Mouse (Mus musculus) cortical plate, adult 2 months (tissue): ENCODE data around the gene Pygb.

Experiments used
- CTCF ChIP-seq: fragments of 200-500 bp; IDR thresholded peaks from 2 replicates; pipeline ENCODE4 v1.5.1; 2011; ENCODE audit warnings: mild to moderate bottlenecking, control low read depth, low read length; ENCODE audit not compliant: insufficient read depth; ENCODE audit errors: extremely low read depth
- POLR2A ChIP-seq: fragments of 200-500 bp; IDR thresholded peaks from 2 replicates; pipeline ENCODE4 v1.6.1; 2011; ENCODE audit warnings: mild to moderate bottlenecking, low read length, control low read depth; ENCODE audit not compliant: insufficient read depth; ENCODE audit errors: extremely low read depth

DNA sequence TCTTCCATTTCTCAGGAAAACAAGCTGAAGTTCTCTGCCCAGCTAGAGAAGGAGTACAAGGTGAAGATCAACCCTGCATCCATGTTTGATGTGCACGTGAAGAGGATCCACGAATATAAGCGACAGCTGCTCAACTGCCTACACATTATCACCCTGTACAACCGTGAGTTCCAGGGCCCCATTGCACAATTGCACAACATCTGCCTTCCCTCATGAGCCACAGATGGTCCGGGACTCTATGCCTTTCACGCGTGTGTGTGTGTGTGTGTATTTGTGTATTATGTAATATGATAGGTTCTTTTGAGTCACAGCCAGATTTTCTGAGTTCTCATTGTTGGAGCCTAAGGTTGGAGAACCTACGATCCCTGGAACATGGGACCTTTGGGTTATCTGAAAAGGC is 34.2 kb downstream of the Pygb start:
- no peak for TF ChIP-seq POLR2A
- no peak for TF ChIP-seq CTCF
